Mouse (Mus musculus) thymus, adult 2 months (tissue): Measurements from ENCODE around the gene Snx3.

ENCODE experiments used
- CTCF ChIP-seq: fragments of 200-500 bp; IDR thresholded peaks from 2 replicates; pipeline ENCODE4 v1.5.1; 2012; ENCODE audit warnings: mild to moderate bottlenecking, control low read depth, low read length, moderate library complexity, borderline replicate concordance; ENCODE audit not compliant: control insufficient read depth, poor library complexity, insufficient read depth; ENCODE audit errors: extremely low read depth
- POLR2A ChIP-seq: fragments of 200-500 bp; IDR thresholded peaks from 2 replicates; pipeline ENCODE4 v1.6.1; 2012; ENCODE audit warnings: mild to moderate bottlenecking, low read length, control low read depth, moderate library complexity; ENCODE audit not compliant: control insufficient read depth, poor library complexity, insufficient read depth; ENCODE audit errors: extremely low read depth

- TF ChIP-seq POLR2A, result peak; percentile 92
- TF ChIP-seq CTCF, result no peak; the same call in 1 of the 2 replicates
These were observed at the start of gene Snx3 for GRCm38 (mm10) chr10:42501775-42502348.
